Mouse (Mus musculus): ENCODE measurements around the gene Acacb.
A peak's percentile ranks its signal among the peaks of the same experiment; 100 is the strongest.

Acacb gene

DNA sequence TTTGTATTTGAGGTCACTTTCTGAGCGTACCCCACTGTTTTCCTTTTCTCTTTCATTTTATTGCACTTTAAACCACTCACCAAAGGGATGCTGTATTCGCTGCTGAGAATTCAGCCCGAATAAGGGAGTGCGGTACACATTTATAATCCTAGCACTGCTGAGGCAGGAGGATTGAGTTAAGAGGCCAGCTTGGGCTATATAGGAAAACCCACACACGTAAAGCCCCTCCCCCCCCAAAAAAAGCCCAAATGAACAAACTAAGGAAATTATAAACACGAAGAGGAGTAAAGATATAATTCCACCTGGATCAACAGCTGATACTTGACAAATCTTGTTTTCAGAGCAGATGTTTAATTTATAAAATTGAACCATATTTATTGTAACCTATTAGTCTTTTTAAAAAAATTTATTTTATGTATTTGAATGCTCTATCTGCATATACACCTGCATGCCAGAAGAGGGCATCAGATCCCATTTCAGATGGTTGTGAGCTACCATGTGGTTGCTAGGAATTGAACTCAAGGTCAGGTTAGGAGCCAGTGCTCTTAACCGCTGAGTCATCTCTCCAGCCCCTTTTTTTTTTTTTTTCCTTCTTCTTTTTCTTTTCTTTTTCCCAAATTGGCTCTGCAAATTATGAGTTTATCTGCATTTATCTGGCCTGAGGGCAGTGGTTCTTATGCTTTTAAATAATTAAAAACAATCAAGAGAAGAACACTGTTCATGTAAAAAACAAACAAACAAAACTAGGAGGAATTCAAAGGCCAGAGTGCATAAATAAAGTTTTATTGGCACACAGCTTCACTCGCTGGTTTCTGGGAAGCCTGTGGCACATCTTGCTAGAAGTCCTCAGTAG is 30.4 kb downstream of the Acacb start:
- no peak for DNase-seq (ENCODE audit: low spot score)

DNA sequence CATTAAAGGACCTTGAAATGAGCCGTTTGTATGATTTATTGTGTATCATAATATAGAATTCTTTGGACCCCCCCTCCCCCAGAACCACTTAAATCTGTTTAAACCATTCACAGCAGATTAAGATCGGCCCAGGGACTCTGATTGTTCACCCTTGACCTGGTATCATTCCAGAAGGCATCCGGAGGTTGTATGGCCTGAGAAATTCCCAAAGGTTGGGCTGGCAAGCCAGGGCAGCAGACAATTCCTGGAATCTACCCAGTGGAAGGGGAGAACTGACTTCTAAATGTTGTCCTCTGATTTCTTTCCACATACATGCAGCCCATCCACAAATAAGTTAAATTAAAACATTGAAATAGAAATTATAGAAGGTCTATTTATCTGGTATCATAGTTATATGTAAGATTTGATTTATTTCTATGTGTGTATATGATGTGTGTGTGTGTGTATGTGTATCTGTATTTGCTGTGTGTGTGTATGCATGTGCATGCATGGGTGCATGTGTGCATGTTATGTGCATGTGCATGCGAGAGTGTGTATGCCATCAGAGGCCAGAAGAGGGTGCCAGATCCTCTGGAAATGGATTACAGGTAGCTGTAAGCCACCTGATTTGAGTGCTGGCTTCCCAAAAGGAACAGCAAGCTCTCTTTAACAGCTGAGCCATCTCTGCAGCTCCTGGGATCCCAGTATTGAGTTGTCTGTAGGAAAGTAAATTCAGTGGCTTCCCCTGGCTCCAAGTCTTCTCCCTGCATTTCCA is 31.8 kb downstream of the Acacb start:
- DNase-seq (ENCODE audit: low spot score): no peak

- no peak for DNase-seq (ENCODE audit: low spot score)
Observed at GRCm38 (mm10) chr5:114179541-114179940, 33.2 kb downstream of the Acacb start.

DNA sequence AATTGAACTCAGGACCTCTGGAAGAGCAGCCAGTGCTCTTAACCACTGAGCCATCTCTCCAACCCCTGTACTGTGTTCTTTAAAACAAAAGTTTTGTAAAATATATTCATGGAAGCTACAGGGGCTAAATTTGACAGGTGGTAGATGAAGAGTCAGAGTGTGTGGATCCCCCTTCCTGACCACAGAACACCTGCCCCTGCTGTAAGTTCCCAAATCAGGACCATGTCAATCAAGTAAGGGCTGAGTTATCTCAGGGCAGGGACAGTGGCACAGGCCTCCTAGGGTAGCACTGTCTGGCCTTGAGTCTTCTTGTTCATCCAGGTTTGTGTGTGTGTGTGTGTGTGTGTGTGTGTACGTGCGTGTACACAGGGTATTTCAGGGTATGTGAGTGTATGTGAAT is 37.2 kb downstream of the Acacb start:
- DNase-seq (ENCODE audit: low spot score): no peak

DNA sequence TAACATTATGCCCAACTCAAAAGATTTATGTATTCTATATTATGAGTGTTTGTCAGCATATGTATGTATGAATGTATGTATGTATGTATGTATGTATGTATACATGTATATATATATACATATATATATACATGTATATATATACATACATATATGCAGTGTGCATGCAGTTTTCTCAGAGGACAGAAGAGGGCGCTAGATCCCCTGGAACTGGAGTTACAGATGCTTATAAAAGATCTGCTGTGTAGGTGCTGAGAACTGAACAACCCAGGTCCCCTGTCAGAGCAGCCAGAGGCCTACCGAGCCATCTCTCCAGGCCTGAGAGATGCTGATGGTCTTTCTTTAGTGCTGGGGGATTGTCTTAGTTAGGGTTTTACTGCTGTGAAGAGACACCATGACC is 40.8 kb downstream of the Acacb start:
- DNase-seq (ENCODE audit: low spot score): no peak

GRCm38 (mm10) chr5:114188900-114189464 is 42.6 kb downstream of the Acacb start:
- no peak for DNase-seq (ENCODE audit: low spot score)

- no peak for DNase-seq (ENCODE audit: low spot score)
Observed at GRCm38 (mm10) chr5:114194161-114194560, 47.8 kb downstream of the Acacb start.

GRCm38 (mm10) chr5:114199116-114199777 is 52.9 kb downstream of the Acacb start:
- DNase-seq (ENCODE audit: low spot score): no peak

GRCm38 (mm10) chr5:114206158-114206557 is 59.8 kb downstream of the Acacb start:
- DNase-seq (ENCODE audit: low spot score): no peak

GRCm38 (mm10) chr5:114213183-114213582 is 66.8 kb downstream of the Acacb start:
- no peak for DNase-seq (ENCODE audit: low spot score)

- no peak for DNase-seq (ENCODE audit: low spot score)
Observed at GRCm38 (mm10) chr5:114218771-114219170, 72.4 kb downstream of the Acacb start.

DNA sequence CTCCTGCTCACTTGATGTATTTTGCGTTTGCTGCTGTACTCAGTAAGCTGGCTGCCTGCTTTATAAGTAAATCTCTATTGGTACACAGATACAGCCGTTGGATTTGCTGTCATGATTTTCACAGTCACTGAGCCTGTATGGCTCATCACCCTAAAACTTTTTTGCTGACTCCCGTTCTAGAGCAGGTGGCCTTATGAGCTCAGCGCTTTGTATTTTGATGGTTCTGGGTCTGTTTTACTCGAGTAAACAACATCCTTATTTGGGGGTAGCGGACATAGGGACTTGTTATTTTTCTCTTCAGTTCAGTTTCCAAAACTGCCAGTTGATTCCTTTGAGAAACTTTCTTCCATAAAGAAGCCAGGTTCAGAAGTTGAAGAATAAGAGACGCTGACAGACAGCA is 79.7 kb downstream of the Acacb start:
- DNase-seq (ENCODE audit: low spot score): no peak

DNA sequence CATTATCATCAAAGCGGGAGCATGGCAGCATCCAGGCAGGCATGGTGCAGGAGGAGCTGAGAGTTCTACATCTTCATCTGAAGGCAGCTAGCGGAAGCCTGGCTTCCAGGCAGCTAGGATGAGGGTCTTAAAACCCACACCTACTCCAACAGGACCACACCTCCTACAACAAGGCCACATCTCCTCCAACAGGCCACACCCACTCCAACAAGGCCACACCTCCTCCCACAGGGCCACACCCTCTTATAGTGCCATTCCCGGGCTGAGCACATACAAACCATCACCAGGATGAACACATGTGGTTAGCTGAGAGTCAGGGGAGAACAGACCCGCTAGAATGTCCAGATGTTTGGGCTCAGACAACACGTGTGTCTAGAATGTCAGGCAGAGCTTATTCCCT is 82.6 kb downstream of the Acacb start:
- DNase-seq (ENCODE audit: low spot score): no peak

GRCm38 (mm10) chr5:114238924-114239323 is 92.6 kb downstream of the Acacb start:
- no peak for DNase-seq (ENCODE audit: low spot score)

DNA sequence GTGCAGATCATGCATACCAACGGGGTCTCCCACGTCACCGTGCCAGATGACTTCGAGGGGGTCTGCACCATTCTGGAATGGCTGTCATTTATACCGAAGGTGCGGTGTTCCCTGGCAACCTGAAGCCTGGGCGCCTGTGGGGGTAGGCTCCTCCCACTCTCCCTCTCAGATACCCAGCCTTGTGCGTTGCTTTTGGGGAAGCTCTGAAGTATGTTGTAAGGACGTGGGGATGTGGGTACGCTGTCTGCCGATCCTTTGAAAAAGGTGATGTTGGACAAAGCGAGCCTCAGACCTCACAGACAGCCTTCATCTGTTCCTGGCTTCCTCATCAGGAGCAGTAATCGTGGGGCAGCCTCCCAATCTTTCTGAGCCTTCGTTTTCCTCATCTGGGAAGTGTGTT is 93.4 kb downstream of the Acacb start:
- no peak for DNase-seq (ENCODE audit: low spot score)

DNA sequence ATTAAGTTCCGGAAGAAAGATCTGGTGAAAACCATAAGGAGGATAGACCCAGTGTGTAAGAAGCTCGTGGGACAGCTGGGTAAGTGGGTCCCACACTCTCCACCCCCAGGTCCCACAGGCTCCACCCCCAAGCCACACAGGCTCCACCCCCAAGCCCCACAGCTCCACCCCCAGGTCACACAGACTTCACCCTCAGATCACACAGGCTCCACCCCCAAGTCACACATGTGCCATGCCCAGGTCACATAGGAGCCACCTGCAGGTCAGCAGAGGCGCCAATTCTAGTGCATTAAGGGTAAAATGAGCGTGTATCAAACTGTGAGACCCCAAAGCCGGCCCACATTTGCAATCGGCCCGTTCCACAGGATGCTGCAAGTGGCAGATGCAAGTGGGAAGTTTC is 100.1 kb downstream of the Acacb start:
- no peak for DNase-seq (ENCODE audit: low spot score)

- DNase-seq (ENCODE audit: low spot score): peak; percentile 34
Observed at GRCm38 (mm10) chr5:114248174-114248589, 101.8 kb downstream of the Acacb start.

DNA sequence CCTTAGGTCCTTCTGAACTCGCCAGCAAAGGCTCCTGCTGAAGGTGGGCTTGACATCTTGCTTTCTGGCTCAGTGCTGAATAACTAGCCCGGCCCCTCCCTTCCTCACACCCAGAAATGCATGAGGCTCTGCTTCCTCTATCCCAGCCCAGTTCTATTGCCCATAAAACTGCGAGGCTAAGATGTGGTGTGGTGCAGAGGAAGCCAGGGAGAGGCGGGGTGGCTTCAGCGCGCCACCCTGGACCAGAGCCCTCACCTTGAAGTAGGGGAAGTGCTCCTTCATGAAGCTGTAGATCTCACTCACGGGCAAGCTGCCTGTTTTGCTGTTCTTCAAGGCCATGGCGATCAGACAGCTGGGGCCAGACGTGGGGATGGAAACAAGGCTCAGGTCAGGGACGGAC is 113.2 kb downstream of the Acacb start:
- no peak for DNase-seq (ENCODE audit: low spot score)

DNA sequence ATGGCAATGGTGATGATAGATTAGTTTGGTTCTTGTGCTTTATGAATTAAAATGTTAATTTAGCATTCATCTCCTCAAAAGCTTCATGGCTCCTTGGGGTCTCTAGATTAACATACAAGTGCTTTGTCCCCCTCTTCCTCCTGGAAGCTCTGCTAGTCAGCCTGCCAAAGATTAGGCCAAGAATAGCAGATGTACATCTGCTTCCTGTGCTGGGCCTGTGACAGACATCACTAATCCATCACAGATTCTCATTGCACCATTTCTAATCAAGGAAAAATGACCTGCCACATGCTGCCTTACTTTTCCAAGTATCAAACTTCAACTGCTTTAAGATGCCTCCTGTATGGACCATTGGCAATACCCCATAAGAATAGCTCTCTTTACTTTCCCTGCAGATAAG is 115.2 kb downstream of the Acacb start:
- no peak for DNase-seq (ENCODE audit: low spot score)

DNA sequence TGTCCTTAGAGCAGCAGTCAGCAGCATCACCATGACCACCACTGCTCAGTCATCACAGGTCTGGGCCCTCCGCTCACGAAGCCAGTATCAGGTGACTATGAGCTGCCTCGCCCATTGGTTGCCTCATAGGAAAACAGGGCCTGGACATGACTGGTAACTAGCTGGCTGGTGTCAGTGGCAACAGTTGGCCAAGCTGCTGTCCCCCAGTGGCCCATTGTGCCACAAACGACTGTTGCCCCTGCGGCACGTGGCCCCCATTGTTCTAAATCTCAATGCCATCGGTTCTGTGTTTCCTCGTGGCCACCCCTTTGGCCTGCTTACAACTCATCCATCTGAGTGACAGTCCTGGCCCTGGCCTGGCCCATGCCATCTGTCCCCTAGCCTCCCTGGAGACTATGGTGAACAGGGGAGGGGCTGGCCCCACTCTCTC is 117.7 kb downstream of the Acacb start:
- no peak for DNase-seq (ENCODE audit: low spot score)

- DNase-seq (ENCODE audit: low spot score): no peak
Observed at GRCm38 (mm10) chr5:114264791-114265190, 118.5 kb downstream of the Acacb start.

GRCm38 (mm10) chr5:114268646-114269045 is 122.3 kb downstream of the Acacb start:
- DNase-seq (ENCODE audit: low spot score): no peak
